Mouse (Mus musculus) layer of hippocampus, adult 8-10 months (tissue): ENCODE data around the gene Clcn5. TPM values are rescaled to one million over a fixed set of nuclear protein-coding genes. Genes with fewer than 3 reads are reported as not detected.
A peak's percentile ranks its signal among the peaks of the same experiment; 100 is the strongest.

ENCODE experiments used
- DNase-seq, 2 experiments: peaks; one replicate each; pipeline ENCODE4 v3.0.0; 2022; ENCODE audit warnings: low spot score in 2 of 2
- total RNA-seq, 4 experiments: library from RNA; stranded (reverse); gene quantifications; 2 replicates each; pipeline ENCODE4 v1.2.4; 2022

Gene Clcn5
- total RNA-seq, result 1 to 10 TPM; 7.3 to 9.6 (median 8.2) TPM

DNA sequence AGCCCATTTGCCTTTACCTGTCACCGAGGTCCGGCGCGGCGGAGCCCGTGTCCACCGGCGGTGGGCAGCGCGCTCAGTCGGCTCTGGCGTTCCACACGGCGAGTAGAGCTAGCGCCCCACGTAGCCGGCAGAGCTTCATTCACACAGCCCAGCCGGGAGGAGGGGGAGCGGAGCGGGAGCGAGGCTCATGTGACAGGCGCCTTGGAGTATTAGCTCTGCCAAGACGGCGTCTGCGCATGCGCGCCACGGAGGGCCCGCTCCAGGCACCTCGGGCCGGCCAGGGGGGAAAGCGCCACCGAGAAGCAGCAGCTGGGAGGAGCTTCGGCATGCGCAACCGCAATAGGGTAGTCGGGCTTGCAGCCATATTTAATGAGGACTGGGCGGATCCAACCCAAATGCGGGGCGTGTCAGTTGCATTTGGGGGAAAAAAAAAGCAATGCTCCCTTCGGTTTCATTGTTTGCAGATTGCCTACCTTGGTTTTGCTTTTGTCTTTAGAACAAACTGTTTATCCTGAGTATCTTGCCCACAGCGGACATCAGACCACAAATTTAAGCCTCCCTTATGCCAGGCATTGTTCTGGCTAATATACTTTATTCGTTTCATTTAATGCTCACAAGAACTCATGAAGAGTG is at the start of gene Clcn5:
Clcn5 (minus strand) TSS at position 270 of the 633 bp plus-strand sequence.
- DNase-seq, result peak; percentile 94 to 96

DNA sequence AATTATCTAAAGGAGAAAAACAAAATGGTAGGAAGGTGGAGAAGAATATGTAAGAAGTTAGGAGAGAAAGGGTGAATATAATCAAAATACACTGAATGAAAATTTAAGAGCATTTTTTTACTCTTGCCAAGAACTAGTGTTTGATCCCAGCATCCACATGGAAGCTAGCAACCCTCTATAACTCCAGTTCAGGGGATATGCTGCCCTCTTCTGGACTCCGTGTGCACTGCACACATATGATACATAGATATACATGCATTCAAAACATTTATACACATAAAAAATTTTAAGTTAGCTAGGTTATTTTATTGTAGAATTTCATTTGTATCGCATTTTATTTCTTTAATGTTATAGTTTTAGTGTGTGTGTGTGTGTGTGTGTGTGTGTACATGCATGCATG is 6.3 kb upstream of the Clcn5 start:
- no peak for DNase-seq

DNA sequence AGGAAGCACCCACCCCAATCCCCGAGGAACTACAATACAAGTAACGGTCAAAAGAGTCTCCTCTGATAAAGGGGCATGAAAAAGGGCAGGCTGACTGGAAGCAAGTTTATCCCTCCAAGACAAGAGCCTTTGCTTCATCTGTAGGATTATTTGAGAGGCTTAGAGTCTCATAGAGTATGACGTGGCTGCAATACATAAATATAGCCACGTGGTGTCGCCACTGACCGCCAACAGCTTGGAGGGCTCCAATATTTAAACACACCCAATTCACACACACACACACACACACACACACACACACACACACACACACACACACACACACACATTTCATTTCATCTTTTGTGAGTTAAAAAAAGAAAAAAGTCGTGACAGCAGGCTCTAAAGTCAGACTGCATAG is 3.1 kb upstream of the Clcn5 start:
- DNase-seq, result peak; percentile 32 to 63

DNA sequence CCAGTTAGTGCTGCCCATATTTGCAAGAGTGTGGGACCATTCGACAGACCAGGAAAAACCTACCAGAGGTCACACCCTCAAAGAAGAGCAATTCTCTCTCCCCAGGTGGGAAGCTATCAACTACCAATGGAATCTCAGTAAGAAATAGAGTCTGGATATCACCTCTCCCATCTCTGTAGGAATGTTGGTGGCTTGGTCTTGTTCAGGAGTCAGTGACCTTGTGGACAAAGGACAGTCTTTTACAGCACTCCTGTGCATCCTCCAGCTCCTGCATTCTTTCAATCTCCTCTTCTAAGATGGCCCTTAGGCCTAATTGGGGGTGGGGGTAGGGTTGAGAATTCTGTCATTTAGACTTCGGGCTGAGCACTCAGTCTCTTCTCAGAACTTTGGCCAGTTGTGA is 1.4 kb upstream of the Clcn5 start:
- DNase-seq, result no peak

GRCm38 (mm10) chrX:7318551-7319025 is 570 bp downstream of the Clcn5 start:
- DNase-seq, result no peak

DNA sequence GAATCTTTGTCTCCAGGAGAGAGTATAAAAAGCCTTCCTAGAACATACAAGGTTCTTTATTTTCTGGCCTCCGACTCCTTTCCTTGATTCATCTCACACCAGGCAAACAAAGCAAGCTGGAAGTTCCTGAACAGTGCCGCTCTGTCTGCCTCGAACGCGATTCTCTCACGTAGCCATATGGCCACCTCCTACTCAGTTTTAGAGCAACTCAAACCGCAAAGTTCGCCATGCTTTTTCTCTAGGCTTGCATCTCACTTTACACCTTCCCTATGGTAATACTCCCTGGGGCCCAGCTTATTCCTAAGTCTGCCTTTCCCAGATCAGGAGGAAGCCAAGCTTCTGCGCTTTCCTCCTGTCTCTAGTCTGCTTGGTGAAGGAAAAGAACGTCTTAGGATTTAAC is 4.0 kb downstream of the Clcn5 start:
- peak; percentile 32 to 42 for DNase-seq

DNA sequence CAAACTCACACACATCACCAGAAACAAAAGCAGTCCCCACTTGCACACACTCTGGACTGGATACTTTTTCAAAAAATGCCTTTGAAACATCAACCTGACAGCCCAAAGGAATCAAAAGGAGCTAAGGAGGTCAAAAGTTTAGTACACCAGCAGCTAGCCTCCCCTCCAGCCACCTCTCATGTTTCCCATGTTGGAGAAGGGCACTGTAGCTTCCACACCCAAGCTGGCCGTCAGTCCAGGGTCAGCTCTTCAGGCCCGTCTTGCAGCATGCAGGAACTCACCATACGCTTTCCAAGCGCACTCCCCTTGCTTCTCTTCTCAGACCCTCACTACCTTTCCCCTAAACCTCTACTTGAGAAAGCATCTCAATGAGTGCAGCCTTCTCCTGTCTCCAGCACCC is 4.5 kb downstream of the Clcn5 start:
- DNase-seq, result no peak

DNA sequence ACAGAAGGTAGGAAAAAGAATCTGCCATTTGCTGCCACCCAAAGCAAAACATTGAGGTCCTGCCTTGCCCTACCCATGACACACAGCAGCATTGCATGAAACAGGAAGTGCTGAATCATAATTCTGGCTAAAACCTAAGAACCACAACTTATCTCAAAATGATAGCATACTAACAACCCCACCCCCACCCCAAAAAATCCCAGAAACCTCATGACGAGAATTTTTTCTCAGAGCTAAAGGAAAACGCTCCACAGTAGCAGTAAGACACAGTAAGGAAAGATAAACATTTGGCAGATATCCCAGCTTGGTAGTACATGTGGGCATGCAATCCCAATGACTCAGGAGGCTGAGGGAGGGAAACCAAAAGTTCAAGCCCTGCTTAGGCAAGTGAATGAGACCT is 10.9 kb downstream of the Clcn5 start:
- DNase-seq, result no peak

DNA sequence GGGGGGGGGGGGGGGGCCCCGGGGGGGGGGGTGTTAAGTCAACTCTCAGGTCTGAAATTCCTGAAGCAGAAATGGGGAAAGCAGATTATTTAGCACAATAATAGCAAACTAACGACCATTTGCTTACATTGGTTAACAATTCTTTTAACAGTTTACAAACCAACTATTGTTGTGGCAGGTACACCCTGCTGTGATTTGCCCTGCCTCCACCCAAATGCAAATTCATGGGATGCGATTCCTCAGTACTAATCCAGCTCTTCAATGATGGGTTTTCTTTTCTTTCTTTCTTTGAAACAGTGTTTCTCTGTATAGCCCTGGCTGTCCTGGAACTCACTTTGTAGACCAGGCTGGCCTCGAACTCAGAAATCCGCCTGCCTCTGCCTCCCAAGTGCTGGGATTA is 12.3 kb downstream of the Clcn5 start:
- DNase-seq, result no peak

- DNase-seq, result no peak
These were observed 26.2 kb downstream of the Clcn5 start for GRCm38 (mm10) chrX:7292981-7293380.

DNA sequence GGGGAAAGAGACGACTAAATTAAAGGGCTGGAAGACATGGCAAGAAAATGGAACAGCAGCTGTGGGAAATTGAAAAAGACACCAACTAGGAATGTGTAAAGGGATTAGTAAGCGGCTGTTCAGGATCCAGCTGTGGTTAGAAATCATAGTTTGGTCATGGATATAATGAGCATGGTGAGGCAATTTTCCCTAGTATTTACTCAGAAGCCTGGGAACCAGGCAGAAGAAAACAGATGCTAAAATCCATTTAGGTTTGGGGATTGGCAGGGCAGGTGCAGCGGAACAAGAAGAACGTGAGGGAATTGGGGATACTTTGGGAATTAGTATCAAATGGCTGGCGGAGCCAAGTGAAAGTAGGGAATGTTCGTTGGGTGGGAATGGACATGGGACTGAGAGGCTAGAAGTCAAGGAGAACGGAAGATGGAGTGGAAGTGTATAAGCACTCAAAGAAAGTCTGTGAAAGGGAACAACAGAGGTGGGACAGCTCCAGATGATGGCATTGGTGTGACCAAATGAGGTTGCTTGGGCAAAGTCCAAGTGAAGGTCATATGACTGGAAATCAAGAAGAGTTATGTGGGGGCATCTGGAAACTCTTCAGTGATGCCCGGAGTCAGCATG is 26.9 kb downstream of the Clcn5 start:
- DNase-seq, result no peak

- DNase-seq, result no peak
These were observed 30.2 kb downstream of the Clcn5 start for GRCm38 (mm10) chrX:7288976-7289375.

DNA sequence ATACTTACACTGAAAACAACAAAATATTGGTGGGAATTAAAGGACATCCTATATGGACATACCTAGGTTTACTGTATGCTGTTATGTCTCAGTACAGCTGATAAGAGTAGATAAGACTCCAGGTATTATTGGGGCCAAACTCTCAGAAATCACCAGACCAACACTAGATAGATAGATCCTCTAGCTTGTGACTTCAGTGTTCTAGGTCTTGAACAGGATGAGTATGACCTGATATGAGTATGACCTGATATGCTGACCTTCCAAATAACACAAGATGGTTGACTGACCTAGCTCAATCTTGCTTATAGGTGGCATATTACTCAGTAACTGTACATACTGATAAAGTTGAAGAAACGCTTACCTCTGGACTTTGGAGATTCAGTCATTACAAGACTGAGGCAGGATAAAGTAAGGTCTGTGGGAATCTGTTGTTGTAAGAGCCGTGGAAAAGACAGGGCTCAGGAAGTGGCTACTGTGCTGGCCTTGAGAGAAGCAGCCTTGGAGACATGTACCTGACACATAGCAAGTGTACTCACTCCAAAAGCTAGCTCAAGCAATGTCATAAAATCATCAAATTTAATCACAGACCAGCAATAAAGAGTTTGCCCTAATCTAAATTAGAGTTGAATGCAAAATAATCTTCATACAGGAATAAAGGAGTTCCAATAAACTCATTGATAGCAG is 32.0 kb downstream of the Clcn5 start:
- no peak for DNase-seq

- no peak for DNase-seq
These were observed 36.5 kb downstream of the Clcn5 start for GRCm38 (mm10) chrX:7282636-7283035.

- peak; percentile 5 to 6 for DNase-seq
These were observed 39.4 kb downstream of the Clcn5 start for GRCm38 (mm10) chrX:7279722-7280121.

DNA sequence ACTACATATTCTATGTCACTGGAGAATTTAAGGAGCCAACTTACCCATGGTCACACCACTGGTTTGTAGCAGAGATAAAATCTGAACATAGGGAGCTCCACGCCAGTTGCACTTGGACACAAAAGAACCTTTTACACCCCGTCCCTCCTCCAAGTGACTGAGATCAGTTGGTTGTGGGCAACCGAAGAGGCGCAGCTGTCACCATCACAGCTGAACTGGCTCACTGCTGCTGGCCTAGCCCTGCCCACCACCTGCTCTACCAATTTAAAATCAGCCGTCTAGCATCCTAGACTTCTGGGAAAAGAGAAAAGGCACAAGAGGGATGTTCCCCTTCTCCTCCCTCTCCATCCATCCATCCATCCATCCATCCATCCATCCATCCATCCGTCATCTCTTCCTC is 42.6 kb downstream of the Clcn5 start:
- no peak for DNase-seq

DNA sequence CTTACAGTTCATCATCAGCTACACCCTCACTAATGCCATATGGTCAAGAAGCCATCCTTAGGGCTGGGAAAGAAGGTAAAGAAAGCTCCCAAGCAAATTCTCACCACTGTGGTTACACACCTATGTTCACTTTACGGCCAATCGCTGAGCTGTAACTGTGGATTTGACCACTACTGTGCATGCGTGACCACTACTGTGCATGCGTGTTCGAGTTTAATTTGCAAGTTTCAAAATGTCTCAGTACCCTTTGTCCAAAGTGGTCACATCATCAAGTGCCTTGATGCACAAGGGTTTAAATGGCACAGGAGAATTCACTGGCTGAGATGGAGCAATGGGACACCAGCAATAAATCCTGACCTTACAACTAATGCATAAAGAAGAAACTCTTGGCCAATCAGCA is 58.0 kb downstream of the Clcn5 start:
- DNase-seq, result no peak

GRCm38 (mm10) chrX:7260400-7261113 is 58.6 kb downstream of the Clcn5 start:
- DNase-seq, result no peak

DNA sequence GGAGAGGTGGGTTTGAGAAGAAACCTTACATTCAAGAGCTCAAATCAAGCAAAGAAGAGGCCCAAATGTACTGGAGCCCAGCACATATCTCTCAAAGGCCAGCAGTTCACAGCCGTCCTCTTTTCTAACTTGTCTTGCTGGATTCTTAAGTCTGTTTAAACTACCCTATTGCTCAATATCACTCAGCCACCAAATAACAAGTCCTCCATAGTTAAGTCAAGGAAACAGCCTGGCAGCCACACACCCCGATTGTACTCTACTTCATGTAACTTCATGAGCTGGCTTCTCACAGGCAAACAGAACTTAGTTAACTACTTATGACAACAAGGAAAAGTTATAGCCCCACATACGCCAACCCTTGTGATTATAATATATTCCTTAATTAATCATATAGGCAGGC is 59.4 kb downstream of the Clcn5 start:
- no peak for DNase-seq

GRCm38 (mm10) chrX:7256022-7256421 is 63.1 kb downstream of the Clcn5 start:
- DNase-seq, result no peak

GRCm38 (mm10) chrX:7204099-7204498 is 115.1 kb downstream of the Clcn5 start:
- DNase-seq, result no peak

GRCm38 (mm10) chrX:7203535-7203934 is 115.6 kb downstream of the Clcn5 start:
- DNase-seq, result no peak
